Mouse (Mus musculus): ENCODE measurements around the gene Lpp.

Gene Lpp

DNA sequence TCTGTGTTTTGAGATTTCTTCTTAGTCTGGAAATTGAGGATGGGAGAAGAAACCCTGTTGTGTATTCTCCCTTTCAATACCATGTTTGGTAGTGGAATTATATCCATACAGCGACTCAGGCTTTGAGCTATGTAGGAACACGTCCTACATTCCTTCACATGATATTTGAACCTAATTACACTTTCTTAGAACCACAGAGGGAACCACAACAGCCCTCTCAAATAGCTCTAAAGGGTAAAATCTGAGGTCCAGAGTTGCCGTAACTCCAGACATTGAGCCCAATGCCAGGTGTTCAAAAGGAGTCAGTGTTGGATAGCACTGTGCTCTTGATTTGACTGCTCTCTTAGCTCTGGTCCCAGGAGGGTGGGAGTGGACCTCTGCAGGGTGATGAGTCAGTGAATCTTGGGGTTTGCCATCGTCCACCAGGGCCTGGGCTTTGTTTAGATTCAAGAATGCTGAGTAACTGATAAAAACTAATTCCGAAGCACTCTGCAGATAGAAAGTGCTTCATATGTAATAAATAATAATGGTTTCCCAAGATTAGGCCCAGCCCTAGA lies 104.9 kb downstream of the Lpp start:
- DNase-seq (ENCODE audit: low read depth, low spot score) = no peak

DNA sequence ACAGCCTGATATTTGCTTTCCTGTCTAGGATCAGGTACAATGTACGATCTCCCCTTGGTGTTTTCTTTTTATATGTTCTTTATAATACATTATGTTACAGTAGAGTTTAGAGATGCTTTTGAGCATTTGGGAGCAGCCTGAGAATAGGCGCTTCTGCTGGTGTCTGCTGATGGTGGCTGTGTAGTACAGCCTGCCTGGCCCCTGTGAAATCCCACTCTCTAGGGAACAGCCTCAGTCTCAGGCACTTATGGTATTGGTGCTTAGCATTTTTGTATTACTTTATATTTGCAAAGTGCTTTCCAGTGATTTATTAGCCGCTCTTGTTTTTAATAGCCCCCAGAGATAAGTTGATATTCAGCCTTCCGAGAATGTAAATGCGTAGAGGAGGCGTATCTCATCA lies 107.9 kb downstream of the Lpp start:
- no peak for DNase-seq (ENCODE audit: low read depth, low spot score)

DNA sequence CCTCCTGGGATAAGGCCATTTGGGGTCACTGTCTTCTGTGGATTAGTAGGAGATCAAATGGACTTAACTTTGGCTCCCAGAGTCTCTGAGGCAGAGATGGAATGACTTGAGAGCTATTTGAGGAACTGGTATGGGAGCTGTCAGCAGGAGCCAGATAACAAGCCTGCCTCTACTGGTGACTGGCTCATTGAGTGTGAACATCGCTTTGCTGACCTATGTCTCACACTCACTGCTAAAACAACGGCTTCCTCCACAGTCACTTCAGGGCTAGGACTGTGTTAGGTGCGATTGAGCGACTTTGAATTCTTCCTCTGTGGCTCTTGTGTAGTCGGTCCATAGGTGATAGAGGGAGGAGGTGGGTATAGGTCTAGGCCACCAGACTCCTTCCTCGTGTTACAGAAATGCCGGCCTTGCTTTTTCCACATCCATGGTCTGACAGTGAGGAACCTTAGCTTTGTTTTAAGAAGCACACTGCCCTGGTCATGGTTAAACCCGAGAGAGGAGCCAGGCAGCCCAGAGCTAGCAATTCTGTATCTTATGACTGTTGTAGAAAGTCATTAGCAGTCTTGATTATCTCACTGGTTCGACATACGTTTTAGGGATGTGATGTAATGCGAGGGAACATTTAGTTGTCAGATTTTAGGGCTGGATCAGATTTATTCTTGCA lies 108.5 kb downstream of the Lpp start:
- DNase-seq (ENCODE audit: low read depth, low spot score) = no peak

DNA sequence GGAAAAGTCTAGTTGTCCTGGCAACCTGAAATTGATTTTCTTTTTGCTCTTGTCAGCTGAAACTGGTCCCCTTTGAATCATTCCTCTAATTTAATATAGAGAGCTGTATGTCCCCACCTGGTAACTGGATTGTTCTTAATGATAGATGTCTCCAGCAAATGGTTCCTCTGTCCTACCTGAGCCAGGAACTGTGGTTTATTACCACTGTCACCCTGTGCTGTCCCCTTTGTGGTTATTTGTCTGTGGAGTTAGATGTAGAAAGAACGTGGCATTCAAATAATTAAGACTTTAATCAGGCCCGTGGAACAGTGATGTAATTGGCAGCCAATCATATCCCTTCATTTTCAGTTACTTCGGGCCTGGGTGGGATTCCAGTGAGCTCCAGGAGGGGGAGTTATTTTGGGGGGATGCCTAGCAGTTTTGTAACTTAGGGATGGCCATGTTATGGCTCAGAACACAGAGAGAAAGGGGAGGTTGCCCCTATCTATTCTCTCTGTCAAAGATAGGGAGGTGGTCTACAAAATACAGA lies 109.1 kb downstream of the Lpp start:
- DNase-seq (ENCODE audit: low read depth, low spot score) = no peak

DNA sequence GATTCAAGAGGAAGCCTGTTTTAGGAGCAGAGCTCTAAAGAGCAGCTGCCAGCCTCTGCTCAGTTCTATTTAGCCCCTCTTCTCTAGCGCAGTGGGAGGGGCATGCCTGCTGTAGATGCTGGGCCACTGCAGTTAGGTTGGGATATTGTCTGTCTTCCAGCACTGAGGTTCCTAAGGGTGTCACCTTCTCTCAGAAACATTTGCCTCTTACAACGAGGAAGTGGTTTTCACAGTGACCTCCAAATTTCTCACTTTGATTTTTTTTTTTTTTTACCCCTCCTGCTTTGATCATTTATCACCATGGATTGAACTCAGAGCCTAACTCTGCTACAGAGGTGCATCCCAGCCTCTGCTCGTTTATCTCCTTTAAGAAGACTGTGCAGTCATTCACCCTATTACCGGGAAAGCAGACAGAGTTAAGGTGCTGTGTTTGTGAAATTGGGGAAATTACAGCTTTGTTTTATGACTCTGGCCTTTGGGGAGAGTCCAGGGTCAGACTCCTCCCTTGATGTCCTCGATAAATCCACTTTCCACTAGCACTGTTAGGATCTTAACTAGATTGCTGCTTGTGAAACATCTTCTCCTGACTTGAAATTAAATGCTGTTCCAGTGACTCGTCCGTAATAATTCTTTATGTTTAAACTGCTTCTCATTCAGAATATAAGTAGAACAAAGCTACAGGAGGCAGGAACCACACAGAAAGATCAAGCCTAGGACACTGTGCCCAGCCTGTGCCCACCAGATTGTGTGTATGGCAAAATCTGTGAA lies 111.7 kb downstream of the Lpp start:
- peak; percentile 49 for DNase-seq (ENCODE audit: low read depth, low spot score)

GRCm38 (mm10) chr16:24506237-24506636 lies 112.9 kb downstream of the Lpp start:
- no peak for DNase-seq (ENCODE audit: low read depth, low spot score)

- peak; percentile 59 for DNase-seq (ENCODE audit: low read depth, low spot score)
Measured at GRCm38 (mm10) chr16:24506740-24507139, 113.4 kb downstream of the Lpp start.

GRCm38 (mm10) chr16:24507927-24508540 lies 114.7 kb downstream of the Lpp start:
- DNase-seq (ENCODE audit: low read depth, low spot score) = no peak

DNA sequence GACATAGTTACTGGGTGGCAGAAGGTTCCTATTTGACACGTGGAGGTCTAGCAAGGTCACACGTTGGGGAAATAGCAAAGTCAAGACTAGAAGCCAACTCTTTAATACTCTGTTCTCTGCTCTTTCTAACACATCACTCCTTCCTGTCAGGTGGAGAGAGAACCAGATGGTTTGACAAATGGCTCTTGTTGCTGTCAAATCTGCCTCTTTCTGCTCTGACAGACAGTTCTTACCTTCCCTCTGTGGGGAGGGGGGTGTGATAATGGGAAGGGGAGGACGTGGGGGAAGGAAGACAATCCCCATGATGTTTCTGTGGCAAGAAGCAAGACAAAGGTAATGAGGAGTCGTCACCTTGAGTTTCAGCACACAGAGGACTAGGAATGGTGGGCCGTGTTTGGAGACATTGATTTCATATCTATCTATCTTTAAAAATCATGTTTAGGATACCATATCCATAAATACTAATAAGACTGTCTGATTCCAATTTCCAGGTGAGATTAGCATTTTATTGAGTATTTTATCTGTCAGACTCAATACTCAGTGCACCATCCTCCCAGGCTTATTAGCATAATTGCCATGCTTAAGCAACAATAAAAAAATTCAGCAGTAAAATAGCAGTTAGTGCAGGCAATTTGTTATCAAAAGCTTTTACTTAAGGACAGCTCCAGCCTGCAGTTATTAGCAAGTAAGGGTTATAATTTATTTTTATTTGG lies 115.9 kb downstream of the Lpp start:
- no peak for DNase-seq (ENCODE audit: low read depth, low spot score)

DNA sequence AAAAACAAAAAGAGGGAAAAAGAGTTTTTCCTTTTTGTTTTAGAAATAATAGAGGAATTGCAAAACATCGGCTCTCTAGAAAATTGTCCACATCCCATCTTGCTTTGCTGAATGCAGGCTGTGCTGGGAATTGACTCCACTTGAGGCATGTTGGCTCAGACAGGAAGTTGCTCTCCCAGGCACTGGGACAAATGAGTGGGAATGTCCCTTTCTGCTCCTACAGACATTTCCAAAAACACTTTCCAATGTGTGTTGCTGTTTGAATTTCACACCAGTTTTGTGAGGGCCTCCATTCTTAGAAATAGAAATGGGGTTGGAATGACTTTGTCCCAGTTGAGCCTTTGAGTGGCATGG lies 116.5 kb downstream of the Lpp start:
- no peak for DNase-seq (ENCODE audit: low read depth, low spot score)

DNA sequence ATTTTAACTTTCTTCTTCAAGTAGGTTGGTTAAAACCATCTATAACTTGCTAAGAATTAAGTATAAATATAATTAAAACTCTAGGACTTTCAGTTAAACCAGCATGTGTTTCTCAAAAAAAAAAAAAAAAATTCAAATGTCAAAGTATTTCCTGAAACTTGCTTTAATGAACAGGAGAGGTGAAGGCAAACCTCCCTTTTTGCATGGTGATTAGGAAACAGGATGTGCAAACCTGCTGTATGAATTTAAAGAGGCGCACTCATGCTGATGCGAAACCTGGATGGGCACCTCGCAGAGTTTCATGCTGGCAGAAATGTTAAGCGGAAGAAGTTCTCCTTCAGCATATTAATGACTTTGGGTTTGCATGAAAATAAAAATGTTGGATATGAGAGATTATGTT lies 119.9 kb downstream of the Lpp start:
- no peak for DNase-seq (ENCODE audit: low read depth, low spot score)

DNA sequence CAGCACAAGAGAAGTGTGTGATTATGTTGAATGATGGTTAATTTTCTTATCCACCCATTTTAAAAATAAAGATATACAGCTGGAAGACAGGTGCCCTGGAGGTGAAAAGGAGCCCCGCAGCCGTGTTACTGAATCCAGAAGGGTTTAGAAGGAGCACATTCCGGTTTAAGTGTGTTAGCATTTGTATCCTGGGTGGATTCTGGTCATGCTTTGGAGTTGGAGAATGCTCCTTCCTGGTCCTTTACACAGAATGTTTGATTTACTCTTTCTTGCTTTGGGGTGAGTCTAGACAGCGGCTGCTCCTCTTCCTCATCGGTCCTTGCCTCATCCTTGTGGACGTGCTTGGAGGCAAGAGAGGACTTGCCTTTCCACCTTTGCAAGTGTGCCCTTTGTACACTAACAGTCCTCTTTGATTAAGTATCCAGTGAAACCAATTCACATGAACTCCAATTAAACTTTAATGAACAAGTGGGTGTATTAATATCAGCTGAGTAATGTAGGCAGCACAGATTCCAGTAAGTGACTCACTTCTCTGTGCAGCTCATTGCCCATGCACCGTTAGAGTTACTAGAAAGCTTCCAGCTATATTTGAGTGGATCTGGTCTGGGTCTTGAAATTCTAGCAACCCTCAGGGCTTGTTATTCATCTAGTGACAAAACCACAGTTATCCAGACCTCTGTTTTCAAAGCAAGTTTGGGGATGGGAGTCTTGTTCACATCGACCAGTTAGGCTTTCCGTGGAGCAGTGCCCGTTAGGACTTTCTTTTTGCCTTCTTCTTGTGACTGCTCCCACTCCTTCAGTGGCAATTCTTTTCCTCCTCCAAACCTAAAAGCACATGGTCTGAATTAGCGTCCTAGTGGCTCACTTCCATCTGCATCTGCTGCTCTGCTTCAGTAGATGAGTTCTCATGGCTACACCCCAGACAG lies 121.8 kb downstream of the Lpp start:
- no peak for DNase-seq (ENCODE audit: low read depth, low spot score)

GRCm38 (mm10) chr16:24516993-24517392 lies 123.7 kb downstream of the Lpp start:
- DNase-seq (ENCODE audit: low read depth, low spot score) = no peak

DNA sequence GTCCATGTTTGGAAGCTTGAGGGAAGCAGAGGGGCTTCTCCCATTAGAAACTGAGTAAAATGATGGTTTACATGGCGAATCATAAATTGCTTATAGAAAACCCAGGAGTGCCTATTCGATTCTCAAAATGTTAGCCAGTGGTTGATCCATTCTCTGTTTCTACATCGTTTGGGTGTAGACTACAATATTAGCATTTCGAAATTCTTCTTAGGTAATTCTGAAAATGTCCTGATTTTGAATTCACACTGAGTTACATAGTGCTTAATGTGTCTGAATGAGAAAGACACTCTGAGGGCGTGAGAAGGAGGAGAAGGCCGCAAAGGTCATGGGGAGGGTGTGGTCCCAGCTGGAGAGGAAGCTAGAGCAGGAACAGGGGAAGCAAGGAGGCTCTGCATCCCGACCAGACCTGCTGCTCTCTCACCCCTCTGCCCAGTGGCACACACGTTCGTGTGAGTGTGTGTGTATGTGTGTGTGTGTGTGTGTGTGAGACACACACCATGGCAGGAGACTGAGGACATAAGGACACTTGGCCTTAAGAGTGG lies 124.3 kb downstream of the Lpp start:
- no peak for DNase-seq (ENCODE audit: low read depth, low spot score)

- peak; percentile 46 for DNase-seq (ENCODE audit: low read depth, low spot score)
Measured at GRCm38 (mm10) chr16:24518785-24519184, 125.5 kb downstream of the Lpp start.

DNA sequence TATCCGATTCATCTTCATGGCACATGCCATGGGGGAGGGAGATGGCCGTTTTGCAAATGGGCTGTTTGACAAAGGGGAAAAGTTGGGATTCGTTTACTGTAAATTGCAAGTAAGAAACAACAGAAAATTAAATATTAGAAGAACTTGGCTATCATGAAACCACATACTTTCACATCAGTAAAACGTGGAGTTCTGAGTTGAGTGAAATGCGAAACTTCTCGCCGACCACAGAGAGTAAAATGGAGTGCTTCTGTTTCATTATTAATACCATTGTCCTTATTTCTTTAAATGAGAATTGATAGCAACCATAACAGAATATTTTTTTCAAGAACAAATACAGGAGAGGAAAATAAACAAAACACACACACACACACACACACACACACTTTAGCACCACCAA lies 133.9 kb downstream of the Lpp start:
- DNase-seq (ENCODE audit: low read depth, low spot score) = peak; percentile 17

DNA sequence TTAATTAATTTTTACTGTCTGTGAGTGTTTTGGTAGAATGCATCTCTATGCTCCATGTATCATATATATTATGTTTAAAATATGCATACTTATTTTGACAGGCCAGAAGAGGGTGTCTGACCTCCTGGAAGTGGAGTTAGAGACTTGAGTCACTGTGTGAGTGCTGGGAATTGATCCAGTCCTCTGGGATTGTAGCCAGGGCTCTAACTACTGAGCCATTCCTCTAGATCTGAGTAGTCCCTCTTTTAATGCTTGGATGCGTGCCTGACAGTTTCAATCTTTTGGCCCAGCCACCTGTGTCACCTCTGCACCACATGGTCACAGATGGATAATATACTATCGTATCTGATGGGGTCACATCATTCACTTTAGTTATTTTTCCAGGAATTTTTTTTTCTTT lies 138.4 kb downstream of the Lpp start:
- DNase-seq (ENCODE audit: low read depth, low spot score) = no peak

GRCm38 (mm10) chr16:24535221-24535620 lies 141.9 kb downstream of the Lpp start:
- no peak for DNase-seq (ENCODE audit: low read depth, low spot score)

- no peak for DNase-seq (ENCODE audit: low read depth, low spot score)
Measured at GRCm38 (mm10) chr16:24536261-24536660, 143.0 kb downstream of the Lpp start.

DNA sequence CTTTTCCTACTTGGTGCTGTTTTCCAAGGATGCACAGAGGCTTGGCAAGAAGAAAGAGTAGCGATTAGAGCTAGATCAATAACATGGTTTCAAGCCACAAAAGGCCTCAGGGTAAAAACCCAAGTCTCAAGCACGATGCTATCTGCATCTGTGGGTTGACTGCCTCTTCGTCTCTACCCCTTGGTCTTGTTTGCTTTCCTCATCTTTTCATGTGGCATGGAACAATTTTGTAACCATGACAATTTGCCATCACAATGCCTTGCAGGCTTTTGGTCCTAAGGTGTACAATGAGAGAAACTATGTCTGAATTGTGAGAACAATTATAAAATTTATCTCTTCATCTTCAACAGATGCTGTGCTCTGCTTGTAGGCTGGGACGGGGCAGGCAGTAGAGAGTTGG lies 145.7 kb downstream of the Lpp start:
- peak; percentile 90 for DNase-seq (ENCODE audit: low read depth, low spot score)
